Mouse (Mus musculus): ENCODE measurements around the gene Exph5.

Exph5 gene

GRCm38 (mm10) chr9:53404753-53405722, 103.6 kb downstream of the Exph5 start:
- DNase-seq (ENCODE audit: low read depth, low spot score), result peak; percentile 85

- DNase-seq (ENCODE audit: low read depth, low spot score), result no peak
Observed at GRCm38 (mm10) chr9:53408548-53408947, 107.1 kb downstream of the Exph5 start.

GRCm38 (mm10) chr9:53408953-53409361, 107.5 kb downstream of the Exph5 start:
- DNase-seq (ENCODE audit: low read depth, low spot score), result no peak

- DNase-seq (ENCODE audit: low read depth, low spot score), result no peak
Observed at GRCm38 (mm10) chr9:53409427-53409826, 108.0 kb downstream of the Exph5 start.

GRCm38 (mm10) chr9:53422133-53422896, 120.8 kb downstream of the Exph5 start:
- no peak for DNase-seq (ENCODE audit: low read depth, low spot score)

- DNase-seq (ENCODE audit: low read depth, low spot score), result no peak
Observed at GRCm38 (mm10) chr9:53426726-53427125, 125.3 kb downstream of the Exph5 start.
